ENCODE assay signal across 10 mouse cellular contexts in the genomic region with DNA sequence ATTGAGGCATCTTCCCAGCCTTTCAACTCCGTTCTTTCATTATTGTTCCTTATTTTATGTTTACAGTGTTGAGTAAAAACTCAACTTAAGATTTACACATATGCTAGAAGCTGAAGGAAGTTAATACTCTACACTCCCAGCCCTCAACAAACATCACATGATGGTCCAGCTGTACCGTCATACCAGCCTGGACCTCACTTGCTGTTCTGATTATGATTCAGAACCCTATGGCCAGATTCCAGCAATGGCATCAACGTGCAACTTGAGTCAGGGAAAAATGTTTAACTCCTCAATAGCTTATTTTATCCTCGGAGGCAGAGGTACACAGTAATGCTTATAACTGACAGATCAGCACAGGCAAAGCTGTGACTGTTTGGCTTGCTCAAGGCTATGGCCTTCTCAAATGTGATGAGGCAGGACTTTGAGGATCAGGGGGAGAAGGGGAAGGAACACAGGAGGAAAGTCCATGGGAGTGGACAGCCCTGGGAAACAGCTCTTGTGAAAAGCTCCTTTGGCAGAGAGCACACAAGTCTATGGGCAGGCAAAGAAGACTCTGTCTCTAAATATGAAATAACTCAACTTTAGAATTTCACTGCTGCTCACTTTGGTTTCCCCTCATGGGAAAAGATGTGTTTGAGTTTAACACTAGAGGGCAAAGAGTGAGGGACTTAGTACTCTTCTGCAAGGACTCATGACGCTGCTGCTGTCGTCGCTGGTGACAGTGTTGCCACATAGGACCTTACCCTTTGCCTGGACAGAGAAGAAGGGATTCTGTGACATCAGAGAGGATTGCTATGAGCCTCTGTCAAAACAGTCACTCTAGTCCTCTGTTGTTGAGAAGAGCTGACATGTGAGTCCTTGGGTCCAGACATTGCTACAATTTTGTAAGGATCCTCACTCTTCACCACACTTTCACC. TPM values are rescaled to one million over a fixed set of nuclear protein-coding genes. Genes with fewer than 3 reads are reported as not detected.
DNase-seq lines count a peak whose midpoint lies in the region; ATAC-seq and TF ChIP-seq lines count a peak whose summit lies in the region.
"Had no signal": no experiment of that assay in that cellular context is flagged by ENCODE, and none has a peak within 500 bp of the region (broad histone marks: within the 10 kb centered on the region; RNA-seq: fewer than 3 reads in every experiment).

No protein-coding gene starts in this region.

- peak overlapping the region; percentile 65 for H3K27ac ChIP-seq in heart, embryonic 10.5 days
- H3K27ac ChIP-seq in heart, embryonic 11.5 days (ENCODE audit: low read depth, low read length) = no peak overlapping the region
- H3K27ac ChIP-seq in liver, embryonic 11.5 days (ENCODE audit: low read depth, low read length) = no peak overlapping the region
- no peak overlapping the region for H3K27ac ChIP-seq in hindbrain, embryonic 12.5 days
- H3K27ac ChIP-seq in hindbrain, embryonic 10.5 days = no peak overlapping the region

- H3K36me3 ChIP-seq in heart, embryonic 10.5 days = no peaks in the 10 kb centered on the region
- H3K36me3 ChIP-seq in heart, embryonic 11.5 days (ENCODE audit: control insufficient read depth, insufficient read depth, low read length) = no peaks in the 10 kb centered on the region
- no peaks in the 10 kb centered on the region for H3K36me3 ChIP-seq in liver, embryonic 11.5 days (ENCODE audit: control insufficient read depth, insufficient read depth, low read length)
- H3K36me3 ChIP-seq in myocyte (ENCODE audit: control insufficient read depth, insufficient read depth) = no peaks in the 10 kb centered on the region
- H3K36me3 ChIP-seq in hindbrain, embryonic 12.5 days = no peaks in the 10 kb centered on the region
- H3K36me3 ChIP-seq in hindbrain, embryonic 10.5 days = no peaks in the 10 kb centered on the region

- H3K9ac ChIP-seq in heart, embryonic 11.5 days (ENCODE audit: low read depth, low read length) = no peak overlapping the region
- H3K9ac ChIP-seq in liver, embryonic 11.5 days (ENCODE audit: low read depth, low read length) = no peak overlapping the region
- H3K9ac ChIP-seq in hindbrain, embryonic 12.5 days = no peak overlapping the region

- no peak overlapping the region for H3ac ChIP-seq in myocyte (ENCODE audit: control insufficient read depth, insufficient read length)

- WGBS in heart, embryonic 10.5 days = 81% methylated on average over 7 of the region's 7 CpGs
- 67% methylated on average over 7 of the region's 7 CpGs for WGBS in heart, embryonic 11.5 days (ENCODE audit: insufficient replicate concordance)
- WGBS in liver, embryonic 11.5 days = 75% methylated on average over 7 of the region's 7 CpGs
- 85% methylated on average over 7 of the region's 7 CpGs for WGBS in hindbrain, embryonic 12.5 days
- 89% methylated on average over 7 of the region's 7 CpGs for WGBS in hindbrain, embryonic 10.5 days

- H3K4me2 ChIP-seq in heart, embryonic 11.5 days = no peak overlapping the region
- H3K4me2 ChIP-seq in liver, embryonic 11.5 days = no peak overlapping the region
- H3K4me2 ChIP-seq in myocyte (ENCODE audit: low read depth) = peak overlapping the region; percentile 21
- no peak overlapping the region for H3K4me2 ChIP-seq in hindbrain, embryonic 12.5 days (replicated peaks)

- peaks cover 44% of the 10 kb centered on the region for H3K4me1 ChIP-seq in heart, embryonic 10.5 days
- peaks cover 35% of the 10 kb centered on the region for H3K4me1 ChIP-seq in heart, embryonic 11.5 days (ENCODE audit: control insufficient read depth, insufficient read depth, low read length)
- no peaks in the 10 kb centered on the region for H3K4me1 ChIP-seq in liver, embryonic 11.5 days (replicated peaks; ENCODE audit: control insufficient read depth, insufficient read depth, low read length)
- no peaks in the 10 kb centered on the region for H3K4me1 ChIP-seq in hindbrain, embryonic 12.5 days
- peaks cover 5% of the 10 kb centered on the region; the same call in 1 of the 2 replicates for H3K4me1 ChIP-seq in hindbrain, embryonic 10.5 days (replicated peaks)

- no peaks in the 10 kb centered on the region for H3K27me3 ChIP-seq in heart, embryonic 10.5 days (ENCODE audit: insufficient read depth, poor library complexity, severe bottlenecking)
- H3K27me3 ChIP-seq in heart, embryonic 11.5 days (ENCODE audit: control insufficient read depth, insufficient read depth, low read length) = no peaks in the 10 kb centered on the region
- no peaks in the 10 kb centered on the region for H3K27me3 ChIP-seq in liver, embryonic 11.5 days (replicated peaks; ENCODE audit: control insufficient read depth, insufficient read depth, low read length)
- H3K27me3 ChIP-seq in myocyte (ENCODE audit: control insufficient read depth, insufficient read depth, insufficient read length) = no peaks in the 10 kb centered on the region
- no peaks in the 10 kb centered on the region for H3K27me3 ChIP-seq in hindbrain, embryonic 12.5 days
- no peaks in the 10 kb centered on the region for H3K27me3 ChIP-seq in hindbrain, embryonic 10.5 days (ENCODE audit: insufficient read depth, poor library complexity, severe bottlenecking)

- no peaks in the 10 kb centered on the region for H3K9me3 ChIP-seq in heart, embryonic 10.5 days
- H3K9me3 ChIP-seq in heart, embryonic 11.5 days (replicated peaks; ENCODE audit: control insufficient read depth, low read length) = no peaks in the 10 kb centered on the region
- H3K9me3 ChIP-seq in liver, embryonic 11.5 days (ENCODE audit: control insufficient read depth, low read length) = no peaks in the 10 kb centered on the region
- H3K9me3 ChIP-seq in hindbrain, embryonic 12.5 days (replicated peaks) = no peaks in the 10 kb centered on the region
- no peaks in the 10 kb centered on the region for H3K9me3 ChIP-seq in hindbrain, embryonic 10.5 days

- ATAC-seq in heart, embryonic 11.5 days (replicated peaks; ENCODE audit: insufficient number of reproducible peaks, low FRiP score, low TSS enrichment) = no peak
- ATAC-seq in liver, embryonic 11.5 days (replicated peaks; ENCODE audit: low FRiP score) = no peak
- no peak for ATAC-seq in hindbrain, embryonic 12.5 days (ENCODE audit: low FRiP score)

- no peaks in the 10 kb centered on the region for H3K79me2 ChIP-seq in myocyte (ENCODE audit: control insufficient read depth, insufficient read depth)

- TF ChIP-seq POLR2A in myocyte (IDR thresholded peaks at IDR 0.05; ENCODE audit: insufficient read length, low read depth) = no peak

- no peak overlapping the region for H3K4me3 ChIP-seq in heart, embryonic 10.5 days
- H3K4me3 ChIP-seq in heart, embryonic 11.5 days (ENCODE audit: low read depth, low read length) = no peak overlapping the region
- no peak overlapping the region for H3K4me3 ChIP-seq in liver, embryonic 11.5 days (ENCODE audit: low read depth, low read length)
- H3K4me3 ChIP-seq in myocyte = no peak overlapping the region
- H3K4me3 ChIP-seq in hindbrain, embryonic 12.5 days = no peak overlapping the region
- H3K4me3 ChIP-seq in hindbrain, embryonic 10.5 days = no peak overlapping the region

- DNase-seq in heart, embryonic 10.5 days (ENCODE audit: low spot score) = no peak
- DNase-seq in liver = peak; percentile 11
- no peak for DNase-seq in liver, embryonic 11.5 days (ENCODE audit: low spot score)
- DNase-seq in adrenal gland, postnatal 25 days = peak; percentile 2
- DNase-seq in hindbrain, embryonic 10.5 days (ENCODE audit: low spot score) = no peak
- DNase-seq: cerebellum, adult 11-12 months; thymus, postnatal 4 days had no signal

TF ChIP-seq in myocyte, 11 proteins besides CTCF, POLR2A, EP300 and RAD21:
- TF ChIP-seq USF1 (IDR thresholded peaks at IDR 0.05; ENCODE audit: low read depth) = peak; percentile 77
- no peak for TF ChIP-seq SRF (IDR thresholded peaks at IDR 0.05; ENCODE audit: control insufficient read depth, insufficient read length, low read depth)

RNA-seq across cellular contexts. Expression of a gene that starts 22.1 kb away (rescaled TPM):
- polyA plus RNA-seq in heart, embryonic 10.5 days (2016; fragmentation: Nextera tagmentation; extraction: Ambion mirVana) = 21.2 and 39.8 TPM in 2 replicates
- 40.1 and 44.6 TPM in 2 replicates for polyA plus RNA-seq in heart, embryonic 11.5 days (2014; fragmentation: Nextera tagmentation; extraction: Ambion mirVana)
- polyA plus RNA-seq in liver, embryonic 11.5 days (2014; fragmentation: Nextera tagmentation; extraction: Ambion mirVana) = 3.2 and 3.4 TPM in 2 replicates
- total RNA-seq in adrenal gland, postnatal 25 days (2021) = 4.8 and 9.2 TPM in 2 replicates
- polyA plus RNA-seq in myocyte (2012; fragmentation: generic; extraction: Trizol) = 2.1 TPM
- polyA plus RNA-seq in hindbrain, embryonic 12.5 days (2016; fragmentation: Nextera tagmentation; extraction: Ambion mirVana) = 4.5 and 5.8 TPM in 2 replicates
- 1.8 and 2.1 TPM in 2 replicates for polyA plus RNA-seq in hindbrain, embryonic 10.5 days (2016; fragmentation: Nextera tagmentation; extraction: Ambion mirVana)

Comparison
In these comparisons a context has a peak if more than half of its experiments do, and no peak if none do; other contexts are left out.
1. DNase-seq: peak in liver (single experiment) and adrenal gland, postnatal 25 days (single experiment); none in heart, embryonic 10.5 days (single experiment), liver, embryonic 11.5 days (single experiment) and hindbrain, embryonic 10.5 days (single experiment).